15 mouse cellular contexts compared by ENCODE assay signal in genomic region chr14:49226986-49227385, GRCm38 (mm10). TPM values are rescaled to one million over a fixed set of nuclear protein-coding genes. Genes with fewer than 3 reads are reported as not detected.
A peak's percentile ranks its signal among the peaks of the same experiment; 100 is the strongest.
DNase-seq lines count a peak whose midpoint lies in the region; ATAC-seq lines count a peak whose summit lies in the region.
"Had no signal": no experiment of that assay in that cellular context is flagged by ENCODE, and none has a peak within 500 bp of the region (broad histone marks: within the 10 kb centered on the region; RNA-seq: fewer than 3 reads in every experiment).

No protein-coding gene starts in this region.

- no peak overlapping the region for H3K9ac ChIP-seq in heart, embryonic 11.5 days (ENCODE audit: low read depth, low read length)
- no peak overlapping the region for H3K9ac ChIP-seq in lung, embryonic 16.5 days (ENCODE audit: low read length)
- H3K9ac ChIP-seq: embryonic facial prominence, embryonic 15.5 days; forebrain, embryonic 13.5 days had no signal

- DNase-seq in heart, embryonic 10.5 days (ENCODE audit: low spot score) = peak; percentile 6
- no peak for DNase-seq in lung, postnatal 14 days
- DNase-seq in cerebellum, adult 9-10 months = peak; percentile 14
- peak; percentile 5 for DNase-seq in mesoderm, embryonic 11.5 days (ENCODE audit: low read depth, low spot score)
- no peak for DNase-seq in frontal cortex, postnatal 14 days (ENCODE audit: low spot score in 2 of 2)
- DNase-seq: gastrocnemius, postnatal 14 days; right cerebral cortex, postnatal 14 days; thymus, postnatal 36 days had no signal

- no peaks in the 10 kb centered on the region for H3K27me3 ChIP-seq in heart, embryonic 10.5 days (ENCODE audit: insufficient read depth, poor library complexity, severe bottlenecking)
- H3K27me3 ChIP-seq in heart, embryonic 11.5 days (ENCODE audit: control insufficient read depth, insufficient read depth, low read length) = no peaks in the 10 kb centered on the region
- H3K27me3 ChIP-seq in lung, embryonic 16.5 days (ENCODE audit: control insufficient read depth, insufficient read depth, low read depth, low read length) = no peaks in the 10 kb centered on the region
- H3K27me3 ChIP-seq: embryonic facial prominence, embryonic 15.5 days; forebrain, embryonic 13.5 days had no signal

- H3K4me3 ChIP-seq in heart, embryonic 10.5 days = no peak overlapping the region
- no peak overlapping the region for H3K4me3 ChIP-seq in heart, embryonic 11.5 days (ENCODE audit: low read depth, low read length)
- no peak overlapping the region for H3K4me3 ChIP-seq in lung, embryonic 16.5 days (ENCODE audit: low read length)
- H3K4me3 ChIP-seq: embryonic facial prominence, embryonic 15.5 days; forebrain, embryonic 13.5 days; myocyte had no signal

- H3K36me3 ChIP-seq in heart, embryonic 10.5 days = no peaks in the 10 kb centered on the region
- no peaks in the 10 kb centered on the region for H3K36me3 ChIP-seq in heart, embryonic 11.5 days (ENCODE audit: control insufficient read depth, insufficient read depth, low read length)
- no peaks in the 10 kb centered on the region for H3K36me3 ChIP-seq in lung, embryonic 16.5 days (ENCODE audit: control insufficient read depth, insufficient read depth, low read length)
- H3K36me3 ChIP-seq: embryonic facial prominence, embryonic 15.5 days had no signal

- no peaks in the 10 kb centered on the region for H3K4me1 ChIP-seq in heart, embryonic 10.5 days
- no peaks in the 10 kb centered on the region for H3K4me1 ChIP-seq in heart, embryonic 11.5 days (ENCODE audit: control insufficient read depth, insufficient read depth, low read length)
- H3K4me1 ChIP-seq in lung, embryonic 16.5 days (replicated peaks; ENCODE audit: control insufficient read depth, insufficient read depth, low read length) = no peaks in the 10 kb centered on the region; the same call in 1 of the 2 replicates

- ATAC-seq in heart, embryonic 11.5 days (replicated peaks; ENCODE audit: insufficient number of reproducible peaks, low FRiP score, low TSS enrichment) = no peak
- peak; percentile 66 for ATAC-seq in lung, embryonic 16.5 days (ENCODE audit: low read depth)
- ATAC-seq: forebrain, embryonic 13.5 days had no signal

- H3K4me2 ChIP-seq in heart, embryonic 11.5 days = no peak overlapping the region
- no peak overlapping the region for H3K4me2 ChIP-seq in lung, embryonic 16.5 days (ENCODE audit: low read depth, low read length)
- H3K4me2 ChIP-seq: embryonic facial prominence, embryonic 15.5 days; forebrain, embryonic 13.5 days had no signal

- H3K9me3 ChIP-seq in heart, embryonic 10.5 days = no peaks in the 10 kb centered on the region
- H3K9me3 ChIP-seq in heart, embryonic 11.5 days (replicated peaks; ENCODE audit: control insufficient read depth, low read length) = no peaks in the 10 kb centered on the region
- H3K9me3 ChIP-seq in lung, embryonic 16.5 days (ENCODE audit: control insufficient read depth, low read length) = no peaks in the 10 kb centered on the region
- H3K9me3 ChIP-seq: embryonic facial prominence, embryonic 15.5 days; forebrain, embryonic 13.5 days had no signal

- 89% methylated on average over 11 of the region's 11 CpGs for WGBS in heart, embryonic 10.5 days
- 88% methylated on average over 11 of the region's 11 CpGs for WGBS in heart, embryonic 11.5 days (ENCODE audit: insufficient replicate concordance)
- WGBS in lung, embryonic 16.5 days = 69% methylated on average over 11 of the region's 11 CpGs

- no peak overlapping the region for H3K27ac ChIP-seq in heart, embryonic 10.5 days
- H3K27ac ChIP-seq in heart, embryonic 11.5 days (ENCODE audit: low read depth, low read length) = no peak overlapping the region
- no peak overlapping the region for H3K27ac ChIP-seq in lung, embryonic 16.5 days (ENCODE audit: low read length)
- H3K27ac ChIP-seq: embryonic facial prominence, embryonic 15.5 days; forebrain, embryonic 13.5 days; kidney, postnatal 0 days had no signal

RNA-seq across cellular contexts. Expression of gene ccdc198, which starts 18.3 kb away (rescaled TPM):
- 0.06 and 1.2 TPM in 2 replicates for polyA plus RNA-seq in heart, embryonic 10.5 days (2016; fragmentation: Nextera tagmentation; extraction: Ambion mirVana)
- polyA plus RNA-seq in heart, embryonic 11.5 days (2014; fragmentation: Nextera tagmentation; extraction: Ambion mirVana) = 0.13 and 0.14 TPM in 2 replicates
- 5.1 and 5.8 TPM in 2 replicates for polyA plus RNA-seq in lung, embryonic 16.5 days (2015; fragmentation: Nextera tagmentation; extraction: Ambion mirVana)
- polyA plus RNA-seq: embryonic facial prominence, embryonic 15.5 days; limb, embryonic 14.5 days; myocyte had no signal

RNA-seq across cellular contexts. Expression of gene Naa30, which starts 55.0 kb away (rescaled TPM):
- polyA plus RNA-seq in heart, embryonic 10.5 days (2016; fragmentation: Nextera tagmentation; extraction: Ambion mirVana) = 8.2 and 12.2 TPM in 2 replicates
- polyA plus RNA-seq in heart, embryonic 11.5 days (2014; fragmentation: Nextera tagmentation; extraction: Ambion mirVana) = 10.1 and 10.5 TPM in 2 replicates
- 6.9 and 7.7 TPM in 2 replicates for polyA plus RNA-seq in lung, embryonic 16.5 days (2015; fragmentation: Nextera tagmentation; extraction: Ambion mirVana)

Comparison
In these comparisons a context has a peak if more than half of its experiments do, and no peak if none do; other contexts are left out.
1. DNase-seq: peak in heart, embryonic 10.5 days (single experiment), cerebellum, adult 9-10 months (single experiment) and mesoderm, embryonic 11.5 days (single experiment); none in lung, postnatal 14 days (single experiment) and frontal cortex, postnatal 14 days (0 of 2).